Mouse (Mus musculus) myocyte (in vitro differentiated cells): ENCODE results near the gene Chd3.

ENCODE experiments used
- CEBPB ChIP-seq: IDR thresholded peaks from 2 replicates; pipeline ENCODE4 v1.6.1; 2011; ENCODE audit warnings: mild to moderate bottlenecking, moderate library complexity; ENCODE audit not compliant: poor library complexity, insufficient read depth, severe bottlenecking
- MAX ChIP-seq: IDR thresholded peaks from one replicate; pipeline ENCODE4 v1.6.1; 2011; ENCODE audit warnings: low read depth, mild to moderate bottlenecking, control low read depth
- POLR2A ChIP-seq: IDR thresholded peaks from one replicate; pipeline ENCODE4 v1.6.1; 2011; ENCODE audit warnings: low read depth, mild to moderate bottlenecking, control low read depth, moderate library complexity; ENCODE audit not compliant: insufficient read length
- POLR2AphosphoS2 ChIP-seq: IDR thresholded peaks from one replicate; pipeline ENCODE4 v1.6.1; 2011; ENCODE audit warnings: low read depth, control low read depth; ENCODE audit not compliant: insufficient read length
- REST ChIP-seq: IDR thresholded peaks from one replicate; pipeline ENCODE4 v1.6.1; 2011; ENCODE audit warnings: mild to moderate bottlenecking, control low read depth, moderate library complexity; ENCODE audit not compliant: insufficient read depth, insufficient read length
- SRF ChIP-seq: IDR thresholded peaks from one replicate; pipeline ENCODE4 v1.6.1; 2011; ENCODE audit warnings: low read depth; ENCODE audit not compliant: control insufficient read depth, insufficient read length
- TCF12 ChIP-seq: IDR thresholded peaks from one replicate; pipeline ENCODE4 v1.6.1; 2011; ENCODE audit warnings: mild to moderate bottlenecking, control low read depth; ENCODE audit not compliant: poor library complexity, insufficient read depth, severe bottlenecking
- TCF3 ChIP-seq: IDR thresholded peaks from one replicate; pipeline ENCODE4 v1.6.1; 2011; ENCODE audit warnings: low read depth, control low read depth; ENCODE audit not compliant: insufficient read length
- USF1 ChIP-seq: IDR thresholded peaks from one replicate; pipeline ENCODE4 v1.6.1; 2011; ENCODE audit warnings: low read depth, mild to moderate bottlenecking, control low read depth, moderate library complexity

GRCm38 (mm10) chr11:69366855-69367615 is 2.2 kb downstream of the Chd3 start:
- TF ChIP-seq POLR2A (no peak), USF1 (no peak), SRF (no peak), REST (no peak), POLR2AphosphoS2 (no peak), TCF3 (no peak), CEBPB (no peak), TCF12 (no peak), MAX (no peak)
